Mouse (Mus musculus) layer of hippocampus, adult 11-12 months (tissue): Measurements from ENCODE around the gene Gimap3.

Experiments
- DNase-seq: peaks from one replicate; pipeline ENCODE4 v3.0.0; 2022; ENCODE audit warnings: low spot score

Gimap3 gene

DNA sequence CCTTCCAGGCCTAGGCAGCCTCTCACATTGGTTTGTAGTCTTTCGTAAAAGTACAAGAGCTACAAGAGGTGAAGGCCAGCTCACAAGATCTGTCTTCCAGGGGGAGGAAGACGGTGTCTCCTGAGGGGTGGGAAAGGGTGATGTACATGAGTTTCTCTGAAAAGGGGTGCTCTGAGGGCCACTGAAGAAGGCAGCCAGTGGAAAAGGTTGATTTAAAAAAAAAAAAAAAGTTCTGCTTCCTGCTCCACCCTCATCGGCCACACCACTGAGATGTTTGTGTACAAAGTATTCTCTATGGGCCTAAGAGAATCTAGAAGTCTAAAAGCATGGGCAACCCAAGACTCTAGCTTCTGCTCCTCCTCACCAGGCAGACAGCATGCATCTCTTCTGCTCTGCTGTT, at the start of gene Gimap3:
Gimap3 (minus strand) TSS at position 156 of the 400 bp plus-strand sequence.
- DNase-seq: no peak

DNA sequence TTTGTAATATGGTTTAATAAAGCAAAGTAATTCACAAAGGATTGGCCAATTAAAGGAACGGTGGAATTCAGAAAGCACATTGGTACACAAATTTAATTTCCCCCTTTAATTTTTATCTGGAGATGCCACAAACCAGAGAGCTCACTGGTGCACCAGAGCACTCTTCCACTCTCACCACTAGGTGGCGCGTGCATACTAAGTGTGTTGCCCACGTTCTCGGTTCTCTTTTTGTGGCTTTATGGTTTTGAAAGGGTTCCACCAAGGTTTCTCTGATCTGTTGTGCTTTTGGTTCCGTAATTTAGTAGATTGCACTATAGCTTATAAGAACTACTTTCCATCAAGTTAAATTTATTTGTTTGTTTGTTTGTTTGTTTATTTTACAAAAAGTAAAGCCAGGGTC, 47.2 kb upstream of the Gimap3 start:
- DNase-seq: peak; percentile 79

DNA sequence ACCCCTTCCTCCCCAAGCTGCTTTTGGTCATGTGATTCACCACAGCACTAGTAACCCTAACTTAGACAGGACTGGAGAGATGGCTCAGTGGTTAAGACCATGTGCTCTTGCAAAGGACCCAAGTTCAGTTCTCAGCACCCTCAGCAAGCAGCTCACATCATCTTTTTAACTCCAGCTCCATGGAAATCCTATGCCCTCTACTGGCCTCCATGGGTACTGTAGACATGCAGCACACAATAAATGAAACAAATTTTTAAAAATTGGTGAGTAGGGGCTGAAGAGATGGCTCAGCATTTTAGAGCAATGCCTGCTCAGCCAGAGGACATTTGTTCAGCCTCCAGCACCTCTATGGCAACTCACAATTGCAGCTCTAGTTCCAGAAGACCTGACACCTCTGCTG, 44.4 kb upstream of the Gimap3 start:
- DNase-seq: no peak

- no peak for DNase-seq
Observed at GRCm38 (mm10) chr6:48809494-48810219, 39.0 kb upstream of the Gimap3 start.

- no peak for DNase-seq
Observed at GRCm38 (mm10) chr6:48806746-48807145, 36.1 kb upstream of the Gimap3 start.

DNA sequence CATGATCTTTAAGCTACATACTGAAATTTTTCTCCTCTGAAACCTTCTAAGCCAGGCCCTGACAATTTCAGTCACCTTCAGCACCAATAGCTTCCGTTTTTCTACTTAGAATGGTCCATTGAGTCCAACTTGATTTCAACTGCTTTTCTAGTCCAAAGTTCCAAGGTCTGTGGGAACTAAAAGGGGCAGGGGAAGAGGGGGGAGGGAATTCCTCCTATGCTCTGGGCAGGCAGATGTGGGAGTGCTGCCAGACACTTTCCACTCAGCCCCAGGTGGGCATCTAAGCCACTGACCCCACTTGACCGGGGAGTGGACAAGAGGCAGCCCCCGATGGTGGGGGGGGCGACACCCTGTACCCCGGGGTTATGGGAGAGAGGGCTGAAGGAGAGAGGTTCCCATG, 33.7 kb upstream of the Gimap3 start:
- no peak for DNase-seq

DNA sequence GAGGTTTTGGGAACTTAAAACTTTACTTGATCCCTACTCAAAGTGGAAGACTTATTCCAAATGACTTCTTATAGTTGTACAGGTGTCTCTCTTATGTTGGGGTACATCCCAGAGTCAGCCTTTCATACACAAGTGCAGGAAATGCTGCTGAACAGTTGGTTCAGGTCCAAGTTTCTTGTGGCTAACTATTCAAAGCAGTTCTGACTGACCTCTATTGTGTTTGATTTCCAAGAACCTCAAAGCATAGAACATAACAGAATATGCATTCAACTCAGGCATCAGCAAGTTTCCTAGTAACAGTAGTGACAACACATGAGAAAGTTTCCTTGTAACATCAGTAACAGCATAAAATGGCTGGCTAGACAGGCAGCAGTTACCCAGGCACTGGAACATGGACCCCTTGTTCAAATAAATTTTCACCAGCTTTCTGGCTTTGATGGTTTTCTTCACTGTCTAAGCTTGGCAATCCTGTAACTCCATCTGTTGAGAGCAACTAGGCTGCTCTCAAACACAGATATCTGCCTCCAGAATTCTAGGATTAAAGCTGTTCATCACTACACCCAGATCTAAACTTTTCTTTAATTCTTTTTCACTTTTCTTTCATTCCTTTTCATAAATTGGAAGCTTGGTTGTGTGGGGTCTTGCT, 32.9 kb upstream of the Gimap3 start:
- DNase-seq: no peak

DNA sequence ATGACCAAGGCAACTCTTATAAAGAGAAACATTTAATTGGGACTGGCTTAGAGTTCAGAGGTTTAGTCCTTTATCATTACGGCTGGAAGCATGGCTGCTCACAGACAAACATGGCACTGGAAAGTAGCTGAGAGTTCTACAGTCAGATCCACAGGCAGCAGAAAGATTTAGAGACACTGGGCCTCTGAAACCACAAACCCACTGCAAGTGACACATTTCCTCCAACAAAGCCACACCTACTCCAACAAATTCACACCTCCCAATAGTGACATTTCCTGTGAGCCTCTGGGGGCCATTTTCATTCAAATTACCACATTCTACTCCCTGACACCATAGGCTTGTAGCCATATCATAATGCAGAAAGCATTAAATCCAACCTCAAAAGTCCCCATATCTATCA, 31.2 kb upstream of the Gimap3 start:
- no peak for DNase-seq

DNA sequence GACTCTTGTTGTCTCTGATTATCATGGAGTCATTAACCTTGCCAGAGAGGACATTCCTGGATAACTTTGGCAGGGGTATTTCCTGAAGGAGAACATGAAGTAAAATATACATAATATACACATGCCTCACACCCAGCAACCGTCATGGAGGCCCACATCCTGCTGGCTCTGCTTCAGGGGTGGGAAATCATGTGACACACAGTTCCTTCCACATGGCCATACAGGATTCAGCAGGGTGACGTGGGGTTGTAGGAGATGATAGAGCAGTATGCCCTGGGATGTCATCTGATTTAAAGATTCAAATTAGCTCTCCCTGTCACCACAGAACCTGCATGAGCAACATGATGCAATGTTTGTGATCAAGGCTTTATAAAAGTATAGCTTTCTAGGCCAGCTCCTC, 17.2 kb upstream of the Gimap3 start:
- DNase-seq: no peak

GRCm38 (mm10) chr6:48785601-48786000, 14.9 kb upstream of the Gimap3 start:
- DNase-seq: no peak

GRCm38 (mm10) chr6:48785189-48785588, 14.5 kb upstream of the Gimap3 start:
- no peak for DNase-seq

- no peak for DNase-seq
Observed at GRCm38 (mm10) chr6:48784406-48784805, 13.8 kb upstream of the Gimap3 start.

- DNase-seq: peak; percentile 83
Observed at GRCm38 (mm10) chr6:48772030-48772429, 1.4 kb upstream of the Gimap3 start.

DNA sequence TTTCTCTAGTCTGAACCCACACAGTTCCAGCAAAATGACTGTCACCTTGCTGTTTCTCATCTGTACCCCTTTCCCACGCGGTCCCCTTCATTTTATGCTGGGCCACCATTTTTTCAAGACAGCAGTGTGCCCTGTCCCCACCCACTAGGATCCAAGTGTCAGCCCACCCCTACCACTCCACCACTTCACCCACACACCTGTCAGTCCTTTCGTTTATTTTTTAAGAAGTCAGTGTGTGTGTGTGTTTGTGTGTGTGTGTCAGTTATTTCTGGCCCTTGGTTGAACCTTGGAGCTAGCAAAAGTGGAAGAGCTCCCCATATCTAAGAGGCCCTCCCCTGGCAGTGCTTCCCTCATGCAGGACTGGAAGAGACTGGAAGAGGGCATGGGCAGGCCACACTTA, 1.7 kb downstream of the Gimap3 start:
- no peak for DNase-seq

DNA sequence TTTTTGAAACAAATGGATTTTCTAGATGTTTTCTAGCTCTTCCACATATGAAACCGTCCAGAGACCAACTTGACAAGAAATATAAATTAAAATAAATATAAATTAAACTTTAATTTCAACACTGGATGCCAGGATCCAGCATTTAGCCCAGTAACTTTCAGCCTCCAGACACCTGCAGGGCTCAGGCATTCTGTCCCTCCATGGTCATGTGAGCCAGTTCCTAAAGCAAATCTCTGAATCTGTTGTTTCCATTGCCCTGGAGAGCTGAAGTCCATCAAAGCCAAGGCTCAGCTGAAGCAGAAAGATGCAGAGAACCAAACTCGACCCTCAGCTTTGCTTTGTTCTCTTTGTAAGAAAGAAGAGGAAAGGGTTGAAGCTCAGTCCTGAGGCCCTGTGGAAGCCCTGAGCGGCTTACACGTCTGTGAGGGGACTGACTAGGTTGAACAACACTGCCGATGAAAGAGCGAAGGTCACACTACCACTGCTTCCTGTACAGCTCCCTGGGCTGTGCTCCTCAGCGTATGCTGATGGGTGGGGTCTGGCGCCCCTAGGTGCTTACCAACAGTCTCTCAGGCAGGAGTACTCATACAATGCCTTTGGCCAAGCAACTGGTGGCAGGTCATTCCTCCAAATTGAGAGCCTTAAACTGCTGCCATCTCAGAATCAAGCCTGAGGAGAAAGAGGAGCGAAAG, 2.3 kb downstream of the Gimap3 start:
- DNase-seq: no peak

GRCm38 (mm10) chr6:48764496-48764895, 6.2 kb downstream of the Gimap3 start:
- no peak for DNase-seq

DNA sequence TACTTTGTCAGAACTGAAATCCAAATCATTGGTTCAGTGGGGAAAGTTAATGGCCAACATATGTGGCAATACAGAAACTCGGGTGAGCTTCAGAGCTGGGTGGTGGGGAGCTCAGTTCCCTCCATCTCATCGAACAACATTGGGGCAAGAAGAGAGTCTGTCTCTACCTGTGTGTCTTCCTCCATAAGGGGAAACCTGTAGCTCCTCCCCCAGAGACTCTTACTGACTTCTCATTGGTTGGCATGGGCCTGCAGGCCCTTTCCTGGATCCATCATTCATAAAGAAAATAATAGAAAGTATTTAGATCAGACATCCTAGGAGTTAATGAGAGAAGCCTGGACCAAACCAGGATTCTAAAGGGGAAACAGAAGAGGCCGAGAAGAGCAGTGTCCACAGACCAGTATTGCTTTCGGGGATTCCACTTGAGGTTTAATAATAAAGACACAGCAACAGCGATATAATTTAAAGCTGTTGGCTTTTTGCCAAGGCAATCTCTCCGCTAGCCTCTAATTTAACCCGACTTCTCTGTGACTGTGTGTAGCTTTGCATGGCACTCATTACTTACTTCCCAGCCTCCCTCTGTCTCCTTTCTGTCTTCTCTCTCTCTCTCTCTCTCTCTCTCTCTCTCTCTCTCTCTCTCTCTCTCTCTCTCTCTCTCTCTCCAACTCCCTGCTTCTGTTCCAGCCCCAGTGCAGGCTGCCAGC, 6.9 kb downstream of the Gimap3 start:
- no peak for DNase-seq

DNA sequence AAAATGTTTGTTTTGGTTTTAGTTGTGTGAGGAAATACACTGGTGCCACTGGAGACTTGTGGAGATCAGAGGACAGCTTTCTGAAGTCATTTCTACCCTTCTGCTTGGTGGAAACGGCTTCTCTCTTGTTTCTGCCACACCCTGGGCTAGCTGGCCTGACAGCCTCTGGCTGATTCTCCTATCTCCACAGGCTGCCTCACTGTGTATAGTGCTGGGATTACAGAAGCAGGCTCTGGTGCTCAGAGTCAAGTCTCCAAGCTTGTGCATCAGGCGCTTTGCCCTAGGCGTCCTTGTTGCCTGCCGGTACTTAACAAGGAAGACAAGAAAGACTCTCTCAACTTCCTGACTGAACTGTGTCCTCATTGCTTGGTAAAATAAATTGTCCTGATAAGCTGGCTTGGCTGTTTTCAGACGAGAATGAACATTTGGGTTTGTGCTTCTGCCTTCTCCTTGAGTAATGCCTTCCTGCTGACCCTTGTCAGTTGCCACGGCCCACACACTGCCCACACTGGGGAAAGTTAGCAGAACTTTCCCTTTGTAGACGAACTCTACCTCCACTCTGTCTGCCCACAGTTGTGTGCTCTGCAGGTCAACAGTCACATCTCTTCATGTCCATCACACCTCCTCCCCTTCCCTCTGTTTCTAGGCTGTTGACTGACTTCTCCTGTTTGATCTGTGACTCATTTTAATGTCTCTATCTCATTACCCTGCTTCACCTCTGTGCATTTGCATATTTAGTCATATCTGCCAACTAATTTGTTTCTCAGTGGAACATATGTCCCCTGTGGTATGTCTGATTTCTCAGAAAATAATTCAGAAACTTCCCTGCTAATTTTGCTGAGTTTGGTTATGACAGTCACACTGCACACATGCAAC, 23.3 kb downstream of the Gimap3 start:
- DNase-seq: no peak

DNA sequence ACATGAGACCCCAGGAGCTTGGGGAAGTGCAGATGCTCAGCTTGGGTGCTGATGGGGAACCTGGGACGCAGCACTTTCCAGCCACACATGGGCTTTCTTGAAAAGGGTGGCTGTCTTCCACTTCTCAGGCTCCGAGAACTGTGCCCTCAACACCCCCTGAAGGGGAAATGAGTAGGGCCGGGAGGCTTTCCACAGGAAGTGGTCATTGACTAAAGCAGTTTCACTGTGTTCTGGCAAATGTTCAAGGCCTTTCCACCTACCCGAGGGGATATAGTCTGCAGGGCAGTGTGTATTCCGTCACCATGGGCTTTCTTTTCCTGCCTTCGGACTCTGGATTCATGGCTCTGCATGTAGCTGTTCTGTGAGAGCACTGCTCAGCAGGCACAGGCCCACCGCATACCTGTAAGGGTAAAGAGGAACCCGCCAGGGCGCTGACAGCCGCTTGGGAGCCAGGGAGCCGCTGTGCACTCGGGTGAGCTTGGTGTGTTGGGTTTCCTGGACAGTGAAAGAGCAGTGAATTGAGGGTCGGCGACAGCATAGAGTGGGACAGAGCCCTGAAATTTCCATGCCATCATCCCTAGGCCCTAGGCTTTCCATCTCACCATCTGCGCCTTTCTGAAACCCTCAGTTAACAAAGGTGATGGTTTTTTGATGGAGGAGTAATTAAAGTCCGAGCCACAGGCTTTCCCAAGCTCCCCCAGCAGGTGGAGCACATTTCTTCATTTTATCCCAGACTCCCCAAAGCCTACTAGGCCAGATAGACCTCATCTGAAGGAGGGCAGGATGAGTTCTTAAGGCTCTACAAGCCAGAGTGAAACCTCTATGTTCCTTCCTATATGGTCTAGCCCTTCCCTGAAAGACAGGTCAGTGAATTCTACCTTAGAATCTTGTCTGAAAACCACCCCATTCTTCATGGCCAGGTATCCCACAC, 24.4 kb downstream of the Gimap3 start, which contains the start of gene Gimap5:
Gimap5 (plus strand) TSS at position 239 of the 931 bp plus-strand sequence.
- DNase-seq: peak; percentile 23

GRCm38 (mm10) chr6:48745490-48745889, 25.2 kb downstream of the Gimap3 start:
- no peak for DNase-seq
